Mouse (Mus musculus) testis, adult 2 months (tissue): ENCODE data around the gene Rbms3. TPM values are rescaled to one million over a fixed set of nuclear protein-coding genes. Genes with fewer than 3 reads are reported as not detected.

Experiments used
- H3K27ac ChIP-seq: fragments of 200-500 bp; 2 replicates; pipeline ENCODE4 v1.5.1; 2012; ENCODE audit warnings: low read depth, low read length; ENCODE audit not compliant: control insufficient read depth, insufficient read depth
- H3K27me3 ChIP-seq: fragments of 200-500 bp; 2 replicates; pipeline ENCODE4 v1.6.1; 2012; ENCODE audit warnings: mild to moderate bottlenecking, low read length, moderate library complexity; ENCODE audit not compliant: control insufficient read depth, insufficient read depth
- H3K36me3 ChIP-seq: fragments of 200-500 bp; 2 replicates; pipeline ENCODE4 v1.6.1; 2012; ENCODE audit warnings: mild to moderate bottlenecking, low read length; ENCODE audit not compliant: control insufficient read depth, insufficient read depth
- H3K4me1 ChIP-seq: fragments of 200-500 bp; 2 replicates; pipeline ENCODE4 v1.6.1; 2012; ENCODE audit warnings: low read length; ENCODE audit not compliant: control insufficient read depth, insufficient read depth
- H3K4me3 ChIP-seq: fragments of 200-500 bp; 2 replicates; pipeline ENCODE4 v1.5.1; 2012; ENCODE audit warnings: low read depth, mild to moderate bottlenecking, low read length, moderate library complexity, mixed read lengths; ENCODE audit not compliant: control insufficient read depth
- CTCF ChIP-seq: fragments of 200-500 bp; IDR thresholded peaks from 2 replicates; pipeline ENCODE4 v1.5.1; 2012; ENCODE audit warnings: low read depth, mild to moderate bottlenecking, inconsistent platforms, low read length, moderate library complexity; ENCODE audit not compliant: control insufficient read depth, insufficient read depth, insufficient replicate concordance
- POLR2A ChIP-seq: fragments of 200-500 bp; IDR thresholded peaks from 2 replicates; pipeline ENCODE4 v1.6.1; 2012; ENCODE audit warnings: low read depth, mild to moderate bottlenecking, inconsistent platforms, low read length, moderate library complexity; ENCODE audit not compliant: control insufficient read depth
- polyA plus RNA-seq: library from polyadenylated mRNA; depleted of rRNA; stranded (reverse); fragments of >200 nt; gene quantifications from 2 replicates; pipeline ENCODE4 v1.2.3, GENCODE M21; 2012

Gene Rbms3
- polyA plus RNA-seq, 1 experiment: 0.72 TPM

GRCm38 (mm10) chr9:117048641-117049040, 581.1 kb downstream of the Rbms3 start:
- H3K4me1 ChIP-seq: no peaks in the 10 kb centered on the region
- TF ChIP-seq CTCF (no peak), POLR2A (no peak)

DNA sequence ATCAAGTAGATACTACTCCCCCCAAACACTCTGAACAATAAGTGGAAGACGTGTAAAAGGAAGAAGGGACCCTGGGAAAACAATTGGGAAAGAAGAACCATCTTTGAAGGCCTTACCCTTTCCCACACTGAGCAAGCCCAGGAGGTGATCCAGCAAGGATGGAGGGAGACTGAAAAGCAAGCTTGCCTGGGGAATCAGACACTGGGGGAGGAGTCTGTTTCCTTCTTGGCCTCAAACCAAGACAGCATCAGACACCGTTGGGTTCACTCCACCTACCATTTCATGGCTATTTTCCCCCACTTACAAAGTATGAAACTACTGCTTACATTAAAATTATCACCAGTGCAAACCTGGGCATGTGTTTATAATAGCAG, 587.7 kb downstream of the Rbms3 start:
- H3K27me3 ChIP-seq: no peaks in the 10 kb centered on the region

More at GRCm38 (mm10) chr9:117048641-117049040, 581.1 kb downstream of the Rbms3 start:
- Histone ChIP-seq H3K27ac (no peak overlapping the region), H3K36me3 (no peaks in the 10 kb centered on the region), H3K27me3 (no peaks in the 10 kb centered on the region), H3K4me3 (no peak overlapping the region)

DNA sequence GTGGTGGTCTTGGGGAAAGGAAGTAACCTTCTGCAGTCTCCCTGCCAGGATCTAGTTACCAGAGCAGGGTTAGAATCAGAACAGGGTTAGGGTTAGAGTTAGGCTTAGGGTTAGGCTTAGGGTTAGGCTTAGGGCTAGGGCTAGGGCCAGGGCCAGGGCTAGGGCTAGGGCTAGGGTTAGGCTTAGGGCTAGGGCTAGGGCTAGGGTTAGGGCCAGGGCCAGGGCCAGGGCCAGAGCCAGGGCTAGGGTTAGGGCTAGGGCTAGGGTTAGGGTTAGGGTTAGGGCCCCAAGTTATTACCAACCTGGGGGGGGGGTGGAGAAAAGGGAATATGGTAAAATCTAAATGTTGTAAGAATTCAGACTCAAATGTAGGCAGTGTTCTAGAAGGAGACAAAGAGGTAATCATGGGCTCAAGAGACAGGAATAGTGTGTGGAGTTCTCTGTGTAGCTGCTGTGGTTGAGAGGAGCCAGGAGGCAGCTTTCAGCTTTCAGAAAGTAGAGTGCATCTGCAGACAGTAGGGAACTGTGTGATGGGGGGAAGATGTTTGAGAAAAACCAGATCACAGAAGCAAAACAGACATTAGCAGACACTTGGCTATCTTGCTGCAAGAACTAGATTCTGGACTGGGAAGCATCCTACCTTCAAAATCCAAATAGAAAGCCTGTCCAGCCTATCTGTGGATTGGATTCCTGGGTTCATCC, 588.3 kb downstream of the Rbms3 start:
- H3K27ac ChIP-seq: no peak overlapping the region
- no peak for TF ChIP-seq CTCF
- no peaks in the 10 kb centered on the region for H3K4me1 ChIP-seq
- no peaks in the 10 kb centered on the region for H3K36me3 ChIP-seq
- H3K27me3 ChIP-seq: no peaks in the 10 kb centered on the region
- H3K4me3 ChIP-seq: no peak overlapping the region

More for the DNA sequence above, 587.7 kb downstream of the Rbms3 start:
- Histone ChIP-seq H3K27ac (no peak overlapping the region), H3K4me1 (no peaks in the 10 kb centered on the region), H3K36me3 (no peaks in the 10 kb centered on the region), H3K4me3 (no peak overlapping the region)
- TF ChIP-seq CTCF (no peak), POLR2A (no peak)

DNA sequence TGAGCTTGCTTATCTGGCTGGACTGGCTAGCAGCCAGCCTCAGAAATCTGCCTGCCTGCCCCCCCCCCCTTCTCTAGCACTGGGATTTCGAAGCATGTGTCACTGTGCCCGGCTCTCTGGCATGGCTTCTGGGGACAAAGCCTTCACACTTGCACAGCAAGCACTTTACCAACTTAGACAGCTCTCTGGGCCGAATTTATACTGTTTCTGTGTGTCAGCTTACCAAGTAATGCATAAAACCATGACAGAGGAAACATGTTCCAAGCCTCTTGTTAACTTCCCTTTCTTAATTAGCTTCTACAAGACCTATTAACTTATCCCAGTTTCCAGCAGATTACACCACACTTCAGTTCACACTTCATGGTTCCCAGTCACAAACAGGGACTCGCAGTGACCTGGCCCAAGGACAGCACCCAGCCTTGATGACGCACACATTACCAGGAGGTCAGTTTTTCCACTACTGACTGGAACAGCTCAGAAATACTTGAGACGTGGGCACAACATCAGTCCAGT, 589.7 kb downstream of the Rbms3 start:
- Histone ChIP-seq H3K36me3 (no peaks in the 10 kb centered on the region), H3K27me3 (no peaks in the 10 kb centered on the region), H3K4me1 (no peaks in the 10 kb centered on the region), H3K27ac (no peak overlapping the region), H3K4me3 (no peak overlapping the region)
- TF ChIP-seq CTCF (no peak), POLR2A (no peak)

GRCm38 (mm10) chr9:117032690-117033089, 597.0 kb downstream of the Rbms3 start:
- no peaks in the 10 kb centered on the region for H3K27me3 ChIP-seq
- H3K27ac ChIP-seq: no peak overlapping the region
- no peaks in the 10 kb centered on the region for H3K36me3 ChIP-seq
- TF ChIP-seq POLR2A: no peak
- no peaks in the 10 kb centered on the region for H3K4me1 ChIP-seq
- H3K4me3 ChIP-seq: no peak overlapping the region

DNA sequence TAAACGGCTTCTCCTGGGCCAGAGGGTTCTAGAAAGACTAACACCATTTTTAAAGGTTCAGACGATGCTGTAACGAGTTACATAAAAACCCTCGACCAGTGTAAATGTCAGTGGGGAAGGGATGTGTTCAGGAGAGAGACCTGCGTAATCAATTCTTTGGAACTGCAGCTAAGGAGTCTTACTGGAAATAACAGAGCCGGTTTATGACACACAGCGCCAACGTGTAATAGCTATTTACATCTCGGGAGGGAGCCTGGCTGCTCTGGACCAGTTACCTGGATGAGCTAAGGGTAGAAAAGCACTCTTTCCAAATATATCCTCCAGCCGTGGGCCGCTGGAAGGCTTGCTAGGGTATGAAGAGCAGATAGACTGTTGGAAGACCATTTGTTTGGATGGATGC, 598.5 kb downstream of the Rbms3 start:
- Histone ChIP-seq H3K4me3 (no peak overlapping the region), H3K36me3 (no peaks in the 10 kb centered on the region), H3K4me1 (no peaks in the 10 kb centered on the region), H3K27ac (no peak overlapping the region), H3K27me3 (no peaks in the 10 kb centered on the region)
- TF ChIP-seq POLR2A (no peak), CTCF (no peak)

DNA sequence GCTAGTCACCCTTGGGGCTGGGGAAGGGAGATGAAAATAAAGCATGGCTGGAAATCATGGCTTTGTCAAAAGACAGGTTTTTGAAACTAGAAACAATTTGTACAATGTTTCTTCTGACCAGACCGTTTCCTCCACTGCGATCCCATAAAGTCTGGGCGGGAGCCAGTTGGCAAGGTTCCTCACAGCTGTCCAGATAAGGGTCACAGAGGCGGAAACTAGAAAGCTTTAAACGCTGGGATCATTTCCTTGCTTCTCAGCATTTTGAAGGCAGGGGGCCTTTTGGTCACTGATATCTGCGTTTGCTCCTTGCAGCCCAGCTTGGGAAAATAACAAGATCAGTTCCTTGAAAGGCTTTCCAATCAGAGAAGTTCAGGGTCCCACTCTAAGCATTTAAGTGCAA, 598.9 kb downstream of the Rbms3 start:
- H3K27me3 ChIP-seq: no peaks in the 10 kb centered on the region
- TF ChIP-seq POLR2A: no peak
- no peak for TF ChIP-seq CTCF
- no peak overlapping the region for H3K27ac ChIP-seq
- H3K4me1 ChIP-seq: no peaks in the 10 kb centered on the region
- no peak overlapping the region for H3K4me3 ChIP-seq
- H3K36me3 ChIP-seq: no peaks in the 10 kb centered on the region

DNA sequence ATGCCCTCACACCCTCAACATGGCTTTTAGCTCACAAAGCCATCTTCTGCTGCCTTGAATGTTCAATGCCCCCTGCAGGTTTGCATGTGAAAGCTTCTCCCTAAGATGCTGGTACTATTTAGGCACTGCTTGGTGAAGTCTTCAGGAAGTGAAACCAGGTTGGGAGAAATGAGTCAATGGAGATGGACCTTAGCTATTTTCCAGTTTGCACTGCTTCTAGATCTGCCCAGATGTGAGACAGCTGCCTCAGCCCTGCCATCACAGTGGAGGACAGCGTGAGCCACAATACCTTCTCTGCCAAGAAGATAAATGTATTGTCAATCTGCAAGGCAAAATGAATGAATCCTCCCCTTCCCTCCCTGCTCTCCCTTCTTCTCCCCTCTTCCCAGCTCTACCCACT, 599.8 kb downstream of the Rbms3 start:
- no peak overlapping the region for H3K4me3 ChIP-seq
- H3K27me3 ChIP-seq: no peaks in the 10 kb centered on the region
- no peaks in the 10 kb centered on the region for H3K4me1 ChIP-seq
- TF ChIP-seq CTCF (no peak), POLR2A (no peak)
- H3K27ac ChIP-seq: no peak overlapping the region
- H3K36me3 ChIP-seq: no peaks in the 10 kb centered on the region
